Mouse (Mus musculus) liver, adult 2 months (tissue): ENCODE data around the gene Rapgef5. TPM values are rescaled to one million over a fixed set of nuclear protein-coding genes. Genes with fewer than 3 reads are reported as not detected.

Source experiments
- DNase-seq: peaks from one replicate; pipeline ENCODE4 v3.0.0-alpha.2; 2011; ENCODE audit warnings: low read depth, low spot score; ENCODE audit errors: extremely low read depth
- H3K27ac ChIP-seq: fragments of 200-500 bp; replicated peaks from 2 replicates; pipeline ENCODE4 v1.5.1; 2012; ENCODE audit warnings: low read depth, mild to moderate bottlenecking, control low read depth, inconsistent platforms, low read length; ENCODE audit not compliant: insufficient read depth
- H3K27me3 ChIP-seq: fragments of 200-500 bp; 2 replicates; pipeline ENCODE4 v1.6.1; 2012; ENCODE audit warnings: mild to moderate bottlenecking, moderate library complexity, low read length, inconsistent platforms; ENCODE audit not compliant: control insufficient read depth, insufficient read depth
- H3K36me3 ChIP-seq: fragments of 200-500 bp; 2 replicates; pipeline ENCODE4 v1.6.1; 2012; ENCODE audit warnings: low read length, inconsistent platforms; ENCODE audit not compliant: control insufficient read depth, insufficient read depth
- H3K4me1 ChIP-seq: fragments of 200-500 bp; 2 replicates; pipeline ENCODE4 v1.6.1; 2011; ENCODE audit warnings: low read length; ENCODE audit not compliant: control insufficient read depth, insufficient read depth
- H3K4me3 ChIP-seq: fragments of 200-500 bp; 2 replicates; pipeline ENCODE4 v1.5.1; 2011; ENCODE audit warnings: low read depth, mild to moderate bottlenecking, control low read depth, low read length, moderate library complexity; ENCODE audit not compliant: insufficient read depth
- H3K79me2 ChIP-seq: fragments of 200-500 bp; 2 replicates; pipeline ENCODE4 v1.6.1; 2012; ENCODE audit warnings: inconsistent platforms, mild to moderate bottlenecking, low read length, moderate library complexity; ENCODE audit not compliant: control insufficient read depth, insufficient read depth
- H3K9ac ChIP-seq: fragments of 200-500 bp; 2 replicates; pipeline ENCODE4 v1.6.1; 2012; ENCODE audit warnings: low read depth, mild to moderate bottlenecking, control low read depth, inconsistent platforms, low read length
- CTCF ChIP-seq: fragments of 200-500 bp; IDR thresholded peaks from 2 replicates; pipeline ENCODE4 v1.5.1; 2011; ENCODE audit warnings: low read depth, low read length, control low read depth
- POLR2A ChIP-seq: fragments of 200-500 bp; IDR thresholded peaks from 2 replicates; pipeline ENCODE4 v1.6.1; 2011; ENCODE audit warnings: low read length, control low read depth; ENCODE audit not compliant: insufficient read depth; ENCODE audit errors: extremely low read depth
- WGBS: fragments of 180-500 bp; shearing (Covaris S2); methylation state at CpG from one replicate; pipeline ENCODE4 v1.1.7; 2018; 5-methylcytosine and 5-hydroxymethylcytosine counted together
- polyA plus RNA-seq: library from polyadenylated mRNA; depleted of rRNA; stranded (reverse); fragments of >200 nt; gene quantifications from 2 replicates; pipeline ENCODE4 v1.2.3, GENCODE M21; 2012
- total RNA-seq: library from RNA; depleted of rRNA; stranded (reverse); fragments of >200 nt; gene quantifications from 2 replicates; pipeline ENCODE4 v1.2.3, GENCODE M21; 2014

Gene Rapgef5
- total and polyA plus RNA-seq, 2 experiments, result 2.1 to 13.3 TPM

- Histone ChIP-seq H3K27ac (no peak overlapping the region), H3K27me3 (no peaks in the 10 kb centered on the region), H3K36me3 (no peaks in the 10 kb centered on the region), H3K79me2 (no peaks in the 10 kb centered on the region), H3K4me3 (no peak overlapping the region), H3K9ac (no peak overlapping the region), H3K4me1 (peaks cover 5% of the 10 kb centered on the region; the same call in 1 of the 2 replicates)
- WGBS, result 92% methylated on average over 6 of the region's 6 CpGs
- TF ChIP-seq POLR2A (no peak), CTCF (no peak)
- DNase-seq, result no peak
Observed at GRCm38 (mm10) chr12:117713616-117714015, 197.3 kb downstream of the Rapgef5 start.

GRCm38 (mm10) chr12:117720794-117721747 is 204.8 kb downstream of the Rapgef5 start:
- Histone ChIP-seq H3K9ac (no peak overlapping the region), H3K27me3 (no peaks in the 10 kb centered on the region), H3K27ac (no peak overlapping the region), H3K4me1 (peaks cover 21% of the 10 kb centered on the region), H3K36me3 (no peaks in the 10 kb centered on the region), H3K79me2 (no peaks in the 10 kb centered on the region), H3K4me3 (no peak overlapping the region)
- TF ChIP-seq POLR2A (no peak), CTCF (no peak)
- no peak for DNase-seq
- 78% methylated on average over 14 of the region's 14 CpGs for WGBS

GRCm38 (mm10) chr12:117721748-117722150 is 205.5 kb downstream of the Rapgef5 start:
- TF ChIP-seq CTCF, result no peak
- no peak for TF ChIP-seq POLR2A
- 11% methylated on average over 6 of the region's 6 CpGs for WGBS
- Histone ChIP-seq H3K79me2 (no peaks in the 10 kb centered on the region), H3K36me3 (no peaks in the 10 kb centered on the region; the same call in 1 of the 2 replicates), H3K27me3 (no peaks in the 10 kb centered on the region), H3K4me1 (peaks cover 21% of the 10 kb centered on the region), H3K9ac (no peak overlapping the region), H3K4me3 (no peak overlapping the region), H3K27ac (no peak overlapping the region)
- peak; percentile 98 for DNase-seq

- Histone ChIP-seq H3K27me3 (no peaks in the 10 kb centered on the region), H3K4me1 (peaks cover 27% of the 10 kb centered on the region), H3K27ac (no peak overlapping the region), H3K9ac (no peak overlapping the region), H3K4me3 (no peak overlapping the region), H3K79me2 (no peaks in the 10 kb centered on the region), H3K36me3 (no peaks in the 10 kb centered on the region; the same call in 1 of the 2 replicates)
- TF ChIP-seq CTCF (no peak), POLR2A (no peak)
- WGBS, result 24% methylated on average over 4 of the region's 4 CpGs
- DNase-seq, result peak; percentile 97
Observed at GRCm38 (mm10) chr12:117725011-117725410, 208.7 kb downstream of the Rapgef5 start.

DNA sequence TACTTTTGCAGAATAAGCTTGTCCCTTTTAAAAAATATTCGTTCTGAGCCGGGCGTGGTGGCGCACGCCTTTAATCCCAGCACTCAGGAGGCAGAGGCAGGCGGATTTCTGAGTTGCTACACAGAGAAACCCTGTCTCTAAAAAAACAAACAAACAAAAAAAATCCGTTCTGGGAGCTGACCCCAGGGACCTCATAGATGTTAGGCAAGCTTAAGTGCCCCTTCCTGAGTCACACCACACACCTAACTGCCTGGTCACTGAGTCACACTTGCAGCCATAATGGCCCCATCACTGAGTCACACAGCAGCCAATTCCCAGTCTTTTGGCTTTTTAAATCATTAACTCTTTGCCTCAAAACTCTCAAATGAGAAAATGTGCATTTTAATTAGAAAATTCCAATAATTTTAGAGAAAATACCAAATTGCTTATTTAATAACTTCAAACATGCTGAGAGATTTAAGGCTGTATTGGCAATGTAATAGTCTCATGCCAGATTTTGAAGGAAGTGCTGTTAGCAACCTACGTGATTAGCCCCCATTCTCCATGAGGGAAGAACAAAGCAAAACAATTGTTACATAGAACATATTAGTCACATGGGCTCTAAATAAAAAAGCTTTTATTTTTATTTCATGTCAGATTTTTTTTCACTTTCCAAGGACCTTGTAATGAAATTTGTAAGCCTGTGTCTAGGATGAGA is 211.3 kb downstream of the Rapgef5 start:
- H3K9ac ChIP-seq, result no peak overlapping the region
- H3K36me3 ChIP-seq, result peaks cover 2% of the 10 kb centered on the region; the same call in 1 of the 2 replicates
- WGBS, result 79% methylated on average over 8 of the region's 8 CpGs
- H3K27ac ChIP-seq, result no peak overlapping the region
- no peak overlapping the region for H3K4me3 ChIP-seq
- TF ChIP-seq CTCF (no peak), POLR2A (no peak)
- H3K4me1 ChIP-seq, result peaks cover 13% of the 10 kb centered on the region; the same call in 1 of the 2 replicates
- peak; percentile 13 for DNase-seq
- no peaks in the 10 kb centered on the region for H3K79me2 ChIP-seq
- no peaks in the 10 kb centered on the region for H3K27me3 ChIP-seq
